Mouse (Mus musculus) hematopoietic stem cell, adult 5-6 weeks (primary cell): Measurements from ENCODE around the gene Hivep3. TPM values are rescaled to one million over a fixed set of nuclear protein-coding genes. Genes with fewer than 3 reads are reported as not detected.

Experiments used
- ATAC-seq, 2 experiments: fragments of 125-278 bp in 1 of 2; replicated peaks in 1 of 2; 2 replicates each; pipeline ENCODE4 v1.8.0; 2016 to 2017; ENCODE audit warnings: inconsistent platforms in 2 of 2, mild to moderate bottlenecking in 2 of 2, moderate number of reproducible peaks in 2 of 2, low read depth in 1 of 2, moderate TSS enrichment in 1 of 2; ENCODE audit not compliant: low FRiP score in 2 of 2, poor library complexity in 2 of 2, severe bottlenecking in 2 of 2, insufficient read depth in 1 of 2, low TSS enrichment in 1 of 2
- total RNA-seq: library from RNA; stranded (forward); fragments of 172-1452, 232-1000 nt; gene quantifications from 2 replicates; pipeline ENCODE4 v1.2.3, GENCODE M21; 2017

Hivep3 gene
- total RNA-seq, 1 experiment from 2014 or later = 16.2 TPM

DNA sequence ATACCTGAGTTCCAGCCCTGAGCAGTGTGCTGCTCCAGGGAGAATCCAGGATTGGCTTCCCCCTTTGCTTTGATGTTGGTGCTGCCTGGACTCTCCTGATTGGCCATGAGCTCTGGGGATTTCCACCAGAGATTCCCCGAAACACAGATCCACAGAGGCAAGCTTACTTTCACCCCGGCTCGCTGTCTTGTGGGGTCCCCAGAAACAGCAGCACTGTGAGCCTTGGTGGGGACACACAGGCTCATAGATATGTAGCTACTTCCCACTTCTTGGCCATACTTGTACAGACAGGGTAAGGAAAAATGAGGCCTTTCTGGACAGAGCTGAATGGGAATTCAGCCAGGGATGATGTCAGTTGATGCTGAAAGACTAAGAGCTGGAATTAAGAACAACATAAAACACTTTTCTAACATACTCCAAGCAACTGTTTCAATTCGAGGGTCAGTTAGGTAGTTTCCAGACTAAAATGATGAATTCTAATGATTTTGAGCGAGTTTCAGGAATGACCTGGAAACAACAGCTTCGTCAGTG is 17.2 kb downstream of the Hivep3 start:
- 0 out of 4 replicates have a peak, but pooled peaks of 1 of the 2 experiments have one; percentile 17 for ATAC-seq

DNA sequence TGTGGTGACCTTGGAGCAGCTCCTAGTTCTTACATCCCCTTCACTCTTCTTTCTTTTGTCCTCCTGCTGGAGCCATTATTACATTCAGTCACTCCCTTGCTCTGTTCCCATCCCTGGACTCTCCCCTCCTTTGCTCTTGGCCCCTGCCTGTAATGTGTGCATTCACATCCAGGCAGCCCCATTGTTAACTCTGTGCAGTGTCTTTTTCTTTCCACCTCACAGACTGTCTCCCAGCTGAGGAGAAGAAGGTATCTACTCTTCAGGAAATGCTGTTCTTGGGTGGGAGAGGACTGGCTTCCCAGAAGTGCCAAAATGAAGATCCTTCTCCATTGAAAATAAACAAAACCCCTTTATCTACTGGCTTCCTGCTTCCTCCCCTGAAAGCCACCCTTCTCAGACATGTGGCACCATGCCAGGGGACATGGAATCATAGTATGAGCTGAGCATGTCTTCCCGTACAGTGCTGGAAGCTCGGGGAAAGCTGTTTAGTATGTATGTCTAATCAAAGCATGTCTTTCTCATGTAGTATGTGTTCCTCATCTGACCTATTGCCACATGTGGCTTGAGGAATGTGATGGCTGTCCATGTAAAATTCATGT is 17.9 kb downstream of the Hivep3 start:
- no peak for ATAC-seq

DNA sequence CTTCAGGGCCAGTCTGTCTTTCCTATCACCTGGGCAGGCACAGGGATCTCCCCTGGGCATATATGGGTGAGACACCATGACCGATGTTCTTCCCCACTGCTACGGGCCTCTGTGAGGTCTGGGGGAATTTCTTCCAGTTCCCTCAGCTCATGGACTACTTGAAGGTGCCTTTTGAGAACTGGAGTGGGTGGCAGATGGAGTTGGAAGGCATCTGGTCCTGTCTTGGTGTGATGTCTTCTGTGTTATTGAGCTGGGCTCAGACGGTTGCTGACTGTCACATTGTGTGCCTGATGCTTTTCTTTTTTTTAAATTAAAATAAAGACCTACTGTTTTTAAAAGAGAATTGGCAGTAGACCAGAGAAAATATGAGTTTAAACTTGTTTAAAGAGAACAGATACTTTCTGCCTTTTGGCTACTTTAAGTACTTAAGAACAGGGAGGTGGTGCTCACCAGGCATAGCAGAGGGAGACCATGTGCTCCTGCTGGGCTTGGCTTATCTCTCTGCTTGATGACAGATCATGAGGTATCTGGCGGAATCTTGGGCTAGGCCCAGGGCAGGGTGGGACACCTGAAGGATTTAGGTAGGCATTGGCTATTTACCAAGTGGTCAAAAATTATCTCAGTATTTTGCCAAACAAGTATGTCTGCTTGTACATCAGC is 26.1 kb downstream of the Hivep3 start:
- ATAC-seq = no peak

DNA sequence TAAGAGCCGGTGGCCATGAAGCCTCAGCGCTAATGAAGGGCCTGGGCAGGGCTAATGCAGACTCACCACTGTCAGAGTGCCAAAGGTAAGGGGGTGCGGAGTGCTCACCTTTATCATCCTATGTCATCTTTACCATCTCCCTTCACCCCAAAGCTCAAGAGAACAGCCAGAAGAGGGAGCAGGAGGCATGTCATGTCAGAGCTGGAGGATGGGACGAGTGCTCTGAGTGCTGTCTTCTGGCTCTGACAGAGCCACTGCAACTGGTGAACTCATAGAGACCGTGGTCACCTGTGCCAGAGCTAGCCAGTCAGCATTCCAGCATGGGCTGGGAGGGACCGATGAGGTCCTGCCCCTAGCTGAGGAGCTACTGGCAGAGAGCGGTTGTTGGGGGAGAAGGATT is 27.2 kb downstream of the Hivep3 start:
- no peak for ATAC-seq

DNA sequence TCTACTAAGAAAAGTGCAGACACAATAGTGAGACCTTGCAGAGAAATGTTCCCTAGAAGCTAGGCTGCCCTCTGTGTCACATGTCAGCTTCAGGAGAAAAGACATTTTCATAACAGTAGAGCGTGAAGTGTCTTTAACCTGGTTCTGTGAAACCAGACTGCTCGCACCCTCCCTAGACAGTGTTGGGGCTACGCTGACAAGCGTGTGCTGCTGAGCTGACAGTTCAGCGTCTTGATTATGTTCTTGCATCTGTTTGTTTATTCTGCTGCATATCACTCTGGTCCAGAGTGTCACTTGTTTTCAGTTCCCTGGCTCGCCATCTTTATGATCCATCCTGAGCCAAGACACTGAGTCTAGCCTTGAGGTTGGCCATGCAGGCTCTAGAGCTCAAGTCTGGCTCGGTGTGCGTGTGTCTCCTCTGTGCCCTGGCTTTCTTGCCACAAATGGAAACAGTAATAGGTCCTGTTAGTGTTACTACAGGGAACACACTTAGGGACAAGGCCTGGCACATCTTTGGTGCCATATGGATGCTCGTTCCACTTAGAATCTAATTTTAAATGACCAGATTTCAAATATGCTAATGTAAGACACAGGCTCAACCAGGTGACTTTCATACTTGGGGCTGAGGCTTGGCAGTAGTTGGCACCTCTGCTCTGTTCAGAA is 28.0 kb downstream of the Hivep3 start:
- ATAC-seq = no peak

DNA sequence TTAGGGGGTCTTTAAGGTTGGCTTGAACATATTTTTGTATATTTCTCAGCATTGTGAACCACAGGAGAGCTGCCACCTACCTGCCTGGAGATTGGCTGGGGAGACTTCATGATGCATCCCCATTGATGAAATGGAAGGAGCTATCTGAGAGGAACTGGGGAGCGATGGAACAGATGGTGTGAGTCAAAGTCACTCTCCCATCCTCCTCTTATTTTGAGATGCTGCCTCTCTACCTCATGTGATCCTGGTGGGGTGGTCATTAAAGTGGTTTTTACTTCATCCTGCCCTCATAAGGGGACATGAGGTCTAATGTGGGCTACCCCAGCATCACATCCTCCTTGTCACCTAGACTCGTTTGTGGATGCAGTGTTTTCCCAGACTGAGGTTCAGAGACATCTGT is 28.6 kb downstream of the Hivep3 start:
- no peak for ATAC-seq

DNA sequence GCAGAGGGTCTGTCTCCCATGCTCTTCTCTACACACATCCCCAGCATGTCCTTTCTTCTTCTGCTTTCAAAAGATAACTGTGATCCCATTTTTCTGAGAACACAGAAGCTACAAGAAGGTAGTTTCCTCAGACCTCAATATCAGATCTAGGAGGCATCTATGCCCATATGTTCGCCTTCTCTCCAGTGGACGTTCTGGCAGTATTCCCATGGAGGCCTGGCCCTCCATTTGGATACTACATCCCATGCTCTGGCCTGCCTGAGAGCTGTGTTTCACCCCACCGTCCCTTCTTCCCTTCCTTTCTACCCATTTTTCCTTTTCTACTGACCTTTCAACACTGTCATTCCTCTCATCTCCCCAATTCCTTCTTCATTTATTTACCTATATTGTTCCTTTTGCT is 34.5 kb downstream of the Hivep3 start:
- ATAC-seq = no peak

DNA sequence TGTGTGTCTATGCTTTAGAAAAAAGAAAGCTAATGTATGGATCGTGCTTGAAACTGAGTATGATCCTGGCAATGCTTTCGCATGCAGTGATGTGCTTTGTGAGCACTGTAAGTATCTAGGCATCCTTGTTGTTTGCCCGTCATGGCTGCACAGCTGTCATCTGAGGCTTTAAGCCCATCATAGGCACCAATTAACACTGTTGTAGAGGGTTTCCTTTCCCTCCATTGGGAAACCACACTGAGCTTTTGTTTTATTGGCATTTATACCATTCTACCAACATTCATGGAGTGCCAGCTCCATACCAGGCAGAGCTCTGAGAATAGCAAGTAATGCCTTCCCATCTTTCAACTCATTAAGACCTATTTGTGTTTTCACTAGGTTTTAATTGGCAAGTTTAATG is 42.3 kb downstream of the Hivep3 start:
- ATAC-seq = no peak

DNA sequence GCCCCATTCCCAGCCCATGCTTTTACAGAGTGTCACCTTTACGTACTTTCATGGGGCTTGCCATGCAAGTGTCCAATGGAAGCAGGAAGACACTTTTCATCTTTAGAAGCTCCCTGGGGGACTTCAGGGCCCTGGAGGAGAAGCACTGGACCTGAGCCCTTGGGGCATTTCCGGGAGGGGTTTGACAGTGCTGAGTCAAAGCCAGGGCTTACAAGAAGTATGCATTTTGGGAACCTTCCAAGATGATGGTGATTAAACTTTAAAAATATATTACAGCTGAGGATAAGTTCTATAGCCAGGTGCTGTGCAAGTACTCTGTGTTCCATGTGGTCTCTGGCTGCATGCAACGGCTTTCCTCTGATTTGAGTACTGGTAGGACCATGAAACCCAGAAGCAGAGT is 43.6 kb downstream of the Hivep3 start:
- ATAC-seq = no peak

DNA sequence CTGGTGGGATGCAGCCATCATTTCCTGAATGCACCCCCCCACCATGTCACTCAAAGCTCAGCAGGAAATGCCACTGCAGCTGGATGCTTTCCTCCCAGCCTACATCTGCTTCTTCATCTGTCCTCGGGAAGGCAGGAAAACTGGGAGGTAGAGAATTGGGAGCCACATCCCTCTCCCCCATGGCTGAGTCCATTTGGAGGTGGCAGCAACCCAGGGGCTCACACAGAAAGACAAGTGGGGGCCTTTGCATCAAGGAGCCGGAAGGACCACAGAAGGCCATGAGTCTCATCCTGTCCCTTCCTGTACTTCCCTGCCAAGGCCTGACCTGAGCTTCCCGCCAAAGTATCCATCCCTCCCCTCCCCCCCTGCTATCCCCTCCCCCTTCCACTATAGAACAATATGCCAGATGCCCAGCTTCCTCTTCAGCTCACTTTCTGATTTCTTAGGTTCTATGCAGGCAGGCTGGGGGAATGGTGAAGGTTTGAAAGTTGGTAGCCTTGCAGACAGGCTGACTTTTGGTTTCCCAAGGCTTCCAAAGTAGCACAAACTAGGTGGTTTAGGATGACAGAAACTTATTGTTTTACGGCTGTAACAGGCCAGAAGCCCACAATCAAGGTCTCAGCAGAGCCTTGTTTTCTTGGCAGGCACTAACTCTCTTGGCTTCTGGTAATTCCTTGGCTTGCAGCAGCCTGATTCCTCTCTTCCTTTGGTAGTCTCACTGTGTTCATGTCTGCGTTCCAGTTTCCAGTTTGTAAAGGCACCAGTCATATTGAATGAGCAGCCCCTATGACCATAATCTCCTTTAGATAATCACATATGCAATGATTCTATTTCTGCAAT is 46.2 kb downstream of the Hivep3 start:
- ATAC-seq = no peak

DNA sequence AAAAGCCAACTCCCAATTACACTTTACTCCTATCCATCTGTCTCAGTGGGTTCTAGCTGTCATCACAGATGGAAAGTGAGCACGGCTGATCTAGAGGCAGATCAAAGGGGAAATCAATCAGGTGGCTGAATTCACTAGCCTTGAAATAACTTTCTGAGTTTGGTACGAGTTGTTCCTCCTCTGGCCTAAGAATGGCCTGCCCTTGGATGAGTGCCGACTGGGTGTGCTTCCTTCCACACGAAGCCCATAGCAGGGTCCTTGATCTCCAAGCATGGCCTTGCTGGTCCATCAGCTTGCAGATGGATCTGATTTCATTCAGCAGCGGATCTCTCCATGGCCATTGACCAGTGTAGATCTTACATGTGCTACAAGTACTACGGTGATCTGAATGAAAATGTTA is 47.3 kb downstream of the Hivep3 start:
- no peak for ATAC-seq

DNA sequence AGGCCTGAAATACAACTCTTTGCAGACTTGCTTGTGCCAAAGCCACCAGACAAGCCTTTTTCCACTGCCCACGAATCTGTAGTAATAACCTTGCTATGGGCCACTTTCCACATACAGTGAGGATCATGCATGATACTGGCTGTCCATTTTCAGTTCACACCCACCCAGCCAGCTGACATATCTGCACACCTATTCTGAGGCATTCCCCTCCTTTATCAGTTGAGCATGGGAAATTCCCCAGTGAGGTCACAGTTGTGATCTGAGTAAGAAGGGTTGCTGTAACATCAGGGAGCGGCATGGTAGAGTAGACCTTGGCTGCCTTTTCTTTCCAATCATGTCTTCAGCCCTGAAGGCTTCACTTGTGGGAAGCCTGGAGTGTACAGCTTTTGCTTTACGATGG is 51.4 kb downstream of the Hivep3 start:
- ATAC-seq = no peak

DNA sequence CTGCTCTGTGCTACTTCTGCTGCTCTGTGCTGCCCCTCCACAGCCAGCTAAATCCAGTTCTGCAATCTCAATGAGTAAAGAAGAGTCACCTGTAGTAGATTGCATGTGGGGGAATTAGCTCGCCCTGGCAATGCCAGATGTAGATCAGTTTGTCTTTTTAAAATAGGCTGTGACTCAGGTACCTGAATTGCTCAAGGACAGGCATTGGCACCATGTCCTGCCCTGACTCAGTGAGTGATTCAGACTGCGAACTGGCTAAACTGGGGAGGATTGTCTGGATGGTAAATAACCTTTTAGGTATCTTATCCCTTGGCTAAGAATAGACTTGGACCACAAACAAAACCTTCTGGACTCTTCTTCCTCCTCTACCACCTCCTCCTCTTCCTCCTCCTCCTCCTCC is 52.7 kb downstream of the Hivep3 start:
- ATAC-seq = no peak

DNA sequence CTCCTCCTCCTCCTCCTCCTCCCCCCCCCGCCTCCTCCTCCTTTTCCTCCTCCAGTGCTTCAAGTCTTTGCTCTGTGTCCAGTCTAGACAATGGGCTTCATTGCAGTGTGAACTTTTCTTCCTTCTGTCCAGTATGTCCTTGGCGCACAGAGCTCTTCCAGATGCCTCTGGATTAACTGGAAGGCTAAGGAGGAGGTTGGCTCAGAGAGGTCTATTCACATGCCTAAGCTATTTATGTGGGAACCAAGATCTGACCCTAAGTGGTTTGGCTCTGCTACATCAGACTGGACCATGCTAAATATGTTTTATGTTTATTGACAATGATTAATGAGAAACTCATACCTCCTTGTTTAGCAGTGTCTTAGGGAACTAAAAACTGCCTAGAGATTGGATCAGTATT is 53.1 kb downstream of the Hivep3 start:
- no peak for ATAC-seq

DNA sequence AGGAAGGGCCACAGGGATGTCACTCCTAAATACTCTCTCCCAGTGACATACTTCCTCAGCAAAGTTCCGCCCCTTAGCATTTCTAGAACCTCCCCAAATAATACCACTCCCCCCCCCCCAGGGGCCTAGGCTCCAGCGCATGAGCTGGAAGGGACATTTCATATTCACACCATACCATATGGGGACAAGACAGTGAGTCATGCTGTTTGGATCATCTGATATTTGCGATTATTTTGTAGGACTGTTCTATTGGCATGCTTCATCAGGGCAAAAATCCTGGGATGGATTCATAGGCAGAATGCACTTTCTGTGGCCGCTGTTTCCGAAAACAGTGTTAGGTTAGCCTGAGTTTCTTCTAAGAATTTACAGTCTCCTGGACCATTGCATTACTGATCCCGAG is 55.2 kb downstream of the Hivep3 start:
- ATAC-seq = no peak

DNA sequence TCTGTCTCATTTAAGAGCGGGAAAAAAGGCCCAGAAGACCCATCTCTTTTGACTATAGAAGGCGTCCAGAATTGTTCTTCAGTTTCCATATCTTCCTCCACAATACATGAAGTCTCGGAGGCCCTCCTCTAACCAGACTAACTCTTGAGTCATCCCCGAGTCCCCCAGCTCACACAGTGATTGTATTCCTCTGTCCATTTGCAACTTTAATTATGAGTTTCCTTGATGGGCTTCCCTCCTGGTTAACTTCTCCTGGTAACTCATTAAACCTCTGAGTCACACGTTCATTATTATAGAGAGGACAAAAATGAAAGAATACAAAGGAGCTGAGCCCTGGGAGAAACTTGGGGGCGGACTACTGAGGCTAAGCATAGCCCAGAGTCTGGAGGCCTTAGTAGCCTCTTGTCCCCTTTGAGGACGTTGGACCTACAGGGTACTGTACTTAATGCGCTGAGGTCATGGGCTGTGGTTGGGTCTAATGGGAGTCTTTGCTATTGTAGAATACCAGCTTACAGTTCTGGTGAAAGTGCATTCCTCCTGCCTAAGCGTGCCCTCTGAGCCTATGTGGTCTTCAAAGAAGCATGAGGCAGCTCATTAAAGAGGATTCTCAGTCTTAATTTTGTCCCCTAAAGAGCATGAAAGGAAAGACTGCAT is 56.0 kb downstream of the Hivep3 start:
- ATAC-seq = no peak

DNA sequence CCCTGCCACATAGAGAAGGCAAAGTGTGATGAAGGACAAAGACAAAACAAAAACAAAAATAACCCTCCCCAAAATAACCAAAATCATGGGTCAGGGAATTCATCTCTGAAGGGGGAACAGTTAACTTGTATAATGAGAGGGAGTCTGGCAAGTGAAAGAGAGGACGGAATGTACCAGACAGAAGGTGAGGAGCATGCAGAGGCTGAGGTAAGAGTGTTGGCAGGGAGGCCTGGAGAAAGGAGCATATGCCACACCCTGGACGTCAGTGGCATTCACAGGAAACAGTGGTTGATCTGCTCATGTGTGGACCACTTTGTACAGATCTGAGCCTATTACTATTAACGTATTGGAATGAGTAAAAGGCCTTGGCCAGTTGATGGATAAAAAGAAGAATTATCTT is 65.3 kb downstream of the Hivep3 start:
- ATAC-seq = no peak
